Mouse (Mus musculus) heart, adult 2 months (tissue): ENCODE data around the gene Sohlh1. TPM values are rescaled to one million over a fixed set of nuclear protein-coding genes. Genes with fewer than 3 reads are reported as not detected.

Experiments
- DNase-seq, 2 experiments: peaks; one replicate each; pipeline ENCODE4 v3.0.0; 2021
- H3K27ac ChIP-seq: fragments of 200-600 bp; 2 replicates; pipeline ENCODE4 v1.8.1; 2022
- H3K27me3 ChIP-seq: fragments of 200-500 bp; 2 replicates; pipeline ENCODE4 v1.6.1; 2012; ENCODE audit warnings: mild to moderate bottlenecking, low read length, inconsistent platforms, mixed read lengths; ENCODE audit not compliant: control insufficient read depth, insufficient read depth
- H3K36me3 ChIP-seq: fragments of 200-500 bp; 2 replicates; pipeline ENCODE4 v1.6.1; 2012; ENCODE audit warnings: low read length, inconsistent platforms; ENCODE audit not compliant: control insufficient read depth, insufficient read depth
- H3K4me1 ChIP-seq: fragments of 200-500 bp; 2 replicates; pipeline ENCODE4 v1.6.1; 2011; ENCODE audit warnings: low read length; ENCODE audit not compliant: control insufficient read depth, insufficient read depth
- H3K4me3 ChIP-seq: fragments of 200-600 bp; 2 replicates; pipeline ENCODE4 v1.8.1; 2022
- H3K79me2 ChIP-seq: fragments of 200-500 bp; replicated peaks from 2 replicates; pipeline ENCODE4 v1.6.1; 2012; ENCODE audit warnings: mild to moderate bottlenecking, inconsistent platforms, low read length, moderate library complexity, mixed read lengths; ENCODE audit not compliant: control insufficient read depth, insufficient read depth
- H3K9ac ChIP-seq: fragments of 200-500 bp; 2 replicates; pipeline ENCODE4 v1.6.1; 2012; ENCODE audit warnings: low read depth, mild to moderate bottlenecking, control low read depth, inconsistent platforms, low read length, mixed read lengths
- CTCF ChIP-seq: fragments of 200-600 bp; IDR thresholded peaks from 2 replicates; pipeline ENCODE4 v1.8.1; 2022; ENCODE audit warnings: antibody characterized with exemption, mild to moderate bottlenecking, moderate library complexity
- EP300 ChIP-seq: fragments of 200-500 bp; IDR thresholded peaks from 2 replicates; pipeline ENCODE4 v1.6.1; 2011; ENCODE audit warnings: low read depth, low read length, control low read depth; ENCODE audit not compliant: insufficient read depth
- POLR2A ChIP-seq: fragments of 200-500 bp; IDR thresholded peaks from 2 replicates; pipeline ENCODE4 v1.6.1; 2011; ENCODE audit warnings: mild to moderate bottlenecking, low read depth, low read length, control low read depth; ENCODE audit not compliant: insufficient read depth
- WGBS: fragments of 180-500 bp; shearing (Covaris S2); methylation state at CpG from one replicate; pipeline ENCODE4 v1.1.7; 2018; 5-methylcytosine and 5-hydroxymethylcytosine counted together
- intact Hi-C: fragments of 180-260 bp; cut with DNase I; formaldehyde crosslinking; loops from one replicate; pipeline ENCODE4 v1.15.1; 2025
- polyA plus RNA-seq: library from polyadenylated mRNA; depleted of rRNA; stranded (reverse); fragments of >200 nt; gene quantifications from 2 replicates; pipeline ENCODE4 v1.2.3, GENCODE M21; 2012
- total RNA-seq, 2 experiments: library from RNA; stranded (reverse); gene quantifications; 2 replicates each; pipeline ENCODE4 v1.2.3; 2021

The Sohlh1 gene
- total and polyA plus RNA-seq, 3 experiments, result not detected

- Histone ChIP-seq H3K9ac (no peak within 1 kb of the TSS), H3K27ac (no peak within 1 kb of the TSS), H3K79me2 (no peaks in the 10 kb centered on the region), H3K36me3 (no peaks in the 10 kb centered on the region), H3K4me3 (no peak within 1 kb of the TSS), H3K27me3 (peaks cover 5% of the 10 kb centered on the region), H3K4me1 (no peaks in the 10 kb centered on the region; the same call in 1 of the 2 replicates)
- intact Hi-C loops, result no loop called here
- TF ChIP-seq EP300, result no peak
- peak in 1 of 2 experiments; percentile 31 for DNase-seq
- 2% methylated on average over 48 of the region's 53 CpGs for WGBS
These were observed 16.5 kb upstream of the Sohlh1 start, which contains the start of gene Kcnt1 for GRCm38 (mm10) chr2:25863337-25864131. TSS of gene Kcnt1 (plus strand) at chr2:25863734.

DNA sequence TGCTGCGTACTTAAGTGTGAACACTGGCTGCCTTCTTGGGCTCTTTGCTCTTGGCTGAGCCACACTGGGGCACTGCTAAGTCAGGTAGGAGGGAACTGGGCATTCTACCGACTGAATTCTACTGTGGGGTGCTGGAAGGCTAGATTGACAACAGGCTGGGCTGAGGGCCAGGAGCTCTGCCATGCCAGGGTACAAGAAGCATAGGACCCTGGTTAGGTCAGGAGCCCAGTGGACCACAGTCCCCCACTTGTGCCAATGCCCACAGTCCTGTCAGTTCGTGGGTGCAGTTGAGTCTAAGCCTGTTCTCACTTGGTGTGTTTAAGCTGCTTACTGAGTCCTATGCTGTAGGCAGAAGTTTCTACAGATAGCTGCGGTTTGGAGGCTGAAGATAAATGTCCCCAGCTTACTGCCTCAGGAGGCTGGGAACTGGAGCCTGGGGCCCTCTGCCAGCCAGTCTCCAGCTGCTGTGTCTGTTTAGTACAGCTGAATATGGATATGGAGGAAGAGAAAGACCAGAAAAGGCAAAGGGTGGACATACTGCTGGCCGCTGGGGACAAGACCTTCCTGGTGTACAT lies 15.7 kb upstream of the Sohlh1 start:
- H3K36me3 ChIP-seq, result no peaks in the 10 kb centered on the region
- intact Hi-C loops, result no loop called here
- no peak overlapping the region for H3K4me3 ChIP-seq
- no peaks in the 10 kb centered on the region; the same call in 1 of the 2 replicates for H3K4me1 ChIP-seq
- H3K79me2 ChIP-seq, result no peaks in the 10 kb centered on the region
- peaks cover 5% of the 10 kb centered on the region for H3K27me3 ChIP-seq
- H3K27ac ChIP-seq, result no peak overlapping the region
- no peak for DNase-seq
- H3K9ac ChIP-seq, result no peak overlapping the region
- WGBS, result 55% methylated on average over 5 of the region's 5 CpGs
- TF ChIP-seq CTCF (no peak), POLR2A (no peak), EP300 (no peak)

DNA sequence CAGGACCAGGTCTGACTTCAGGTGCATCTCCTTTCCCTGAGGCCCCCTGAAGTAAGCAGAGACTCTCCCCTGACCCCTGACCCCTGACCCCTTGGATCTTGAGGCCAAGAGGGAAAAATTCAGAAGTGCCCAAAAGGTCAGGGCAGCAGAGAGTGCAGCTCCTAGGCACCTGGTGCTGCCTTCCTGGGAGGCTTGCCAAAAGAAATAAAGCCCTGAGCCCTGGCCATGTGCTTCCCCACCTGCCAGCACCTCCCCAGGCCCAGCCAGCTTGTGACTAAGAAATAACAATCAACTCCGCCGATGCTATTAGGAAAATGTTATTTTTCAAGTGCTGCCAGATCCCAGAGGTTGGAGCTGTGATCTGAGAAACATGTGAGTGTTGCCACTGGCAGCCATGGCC lies 15.0 kb upstream of the Sohlh1 start:
- DNase-seq, result no peak
- Histone ChIP-seq H3K4me3 (no peak overlapping the region), H3K36me3 (no peaks in the 10 kb centered on the region), H3K79me2 (no peaks in the 10 kb centered on the region), H3K27ac (no peak overlapping the region), H3K27me3 (peaks cover 5% of the 10 kb centered on the region), H3K9ac (no peak overlapping the region), H3K4me1 (no peaks in the 10 kb centered on the region; the same call in 1 of the 2 replicates)
- 78% methylated on average over 2 of the region's 2 CpGs for WGBS
- intact Hi-C loops, result no loop called here
- no peak for TF ChIP-seq POLR2A
- no peak for TF ChIP-seq CTCF
- no peak for TF ChIP-seq EP300

GRCm38 (mm10) chr2:25859891-25860290 lies 12.8 kb upstream of the Sohlh1 start:
- DNase-seq, result no peak
- intact Hi-C loops, result no loop called here
- no peak overlapping the region for H3K27ac ChIP-seq
- no peak for TF ChIP-seq EP300
- TF ChIP-seq POLR2A, result no peak
- TF ChIP-seq CTCF, result no peak
- 70% methylated on average over 3 of the region's 3 CpGs for WGBS
- no peaks in the 10 kb centered on the region for H3K79me2 ChIP-seq
- no peak overlapping the region for H3K4me3 ChIP-seq
- no peak overlapping the region for H3K9ac ChIP-seq
- H3K36me3 ChIP-seq, result no peaks in the 10 kb centered on the region
- no peaks in the 10 kb centered on the region; the same call in 1 of the 2 replicates for H3K4me1 ChIP-seq
- peaks cover 3% of the 10 kb centered on the region; the same call in 1 of the 2 replicates for H3K27me3 ChIP-seq

GRCm38 (mm10) chr2:25853998-25854397 lies 7.0 kb upstream of the Sohlh1 start:
- H3K79me2 ChIP-seq, result no peaks in the 10 kb centered on the region
- no peaks in the 10 kb centered on the region for H3K27me3 ChIP-seq
- peaks cover 2% of the 10 kb centered on the region for H3K4me1 ChIP-seq
- WGBS, result 62% methylated on average over 5 of the region's 5 CpGs
- no peak overlapping the region for H3K27ac ChIP-seq
- H3K36me3 ChIP-seq, result no peaks in the 10 kb centered on the region
- DNase-seq, result no peak
- TF ChIP-seq CTCF (no peak), POLR2A (no peak), EP300 (no peak)
- H3K4me3 ChIP-seq, result no peak overlapping the region
- intact Hi-C loops, result no loop called here
- no peak overlapping the region for H3K9ac ChIP-seq

- TF ChIP-seq POLR2A (no peak), CTCF (no peak), EP300 (no peak)
- 23% methylated on average over 3 of the region's 3 CpGs for WGBS
- Histone ChIP-seq H3K4me3 (no peak overlapping the region), H3K27me3 (no peaks in the 10 kb centered on the region), H3K4me1 (peaks cover 2% of the 10 kb centered on the region), H3K79me2 (no peaks in the 10 kb centered on the region), H3K27ac (no peak overlapping the region), H3K9ac (no peak overlapping the region), H3K36me3 (no peaks in the 10 kb centered on the region)
- peak in 1 of 2 experiments; percentile 38 for DNase-seq
- intact Hi-C loops, result no loop called here
These were observed 5.6 kb upstream of the Sohlh1 start for GRCm38 (mm10) chr2:25852626-25853025.
